Mouse (Mus musculus) hindbrain, embryonic 16.5 days (tissue): Measurements from ENCODE around the gene Ebi3. TPM values are rescaled to one million over a fixed set of nuclear protein-coding genes. Genes with fewer than 3 reads are reported as not detected.
A peak's percentile ranks its signal among the peaks of the same experiment; 100 is the strongest.

Source experiments
- ATAC-seq: fragments of 200-750 bp; cut with Nextera tagmentation; 2 replicates; pipeline ENCODE4 v1.8.0; 2017; ENCODE audit warnings: moderate TSS enrichment, moderate library complexity
- H3K27ac ChIP-seq: fragments of 300-500 bp; sonication (generic); 2 replicates; pipeline ENCODE4 v1.5.1; 2014; ENCODE audit warnings: low read depth, mild to moderate bottlenecking, control low read depth, low read length, moderate library complexity
- H3K27me3 ChIP-seq: fragments of 300-500 bp; sonication (generic); replicated peaks from 2 replicates; pipeline ENCODE4 v1.6.1; 2014; ENCODE audit warnings: low read length; ENCODE audit not compliant: control insufficient read depth, insufficient read depth
- H3K36me3 ChIP-seq: fragments of 300-500 bp; sonication (generic); 2 replicates; pipeline ENCODE4 v1.6.1; 2014; ENCODE audit warnings: mild to moderate bottlenecking, low read length, moderate library complexity, mixed read lengths; ENCODE audit not compliant: control insufficient read depth, insufficient read depth
- H3K4me1 ChIP-seq: fragments of 300-500 bp; sonication (generic); 2 replicates; pipeline ENCODE4 v1.6.1; 2014; ENCODE audit warnings: low read depth, low read length; ENCODE audit not compliant: control insufficient read depth, insufficient read depth
- H3K4me2 ChIP-seq: fragments of 300-500 bp; sonication (generic); 2 replicates; pipeline ENCODE4 v1.6.1; 2014; ENCODE audit warnings: mild to moderate bottlenecking, low read length, control low read depth, moderate library complexity
- H3K4me3 ChIP-seq: fragments of 300-500 bp; sonication (generic); 2 replicates; pipeline ENCODE4 v1.5.1; 2014; ENCODE audit warnings: mild to moderate bottlenecking, low read length, control low read depth, moderate library complexity
- H3K9ac ChIP-seq: fragments of 300-500 bp; sonication (generic); 2 replicates; pipeline ENCODE4 v1.6.1; 2014; ENCODE audit warnings: low read depth, mild to moderate bottlenecking, control low read depth, low read length, moderate library complexity
- H3K9me3 ChIP-seq: fragments of 300-500 bp; sonication (generic); 2 replicates; pipeline ENCODE4 v1.6.1; 2014; ENCODE audit warnings: mild to moderate bottlenecking, low read length, moderate library complexity; ENCODE audit not compliant: control insufficient read depth
- WGBS: fragments of 180-500 bp; shearing (Covaris S2); extraction: QIAGEN DNeasy Blood & Tissue Kit; methylation state at CpG from one replicate; pipeline ENCODE4 v1.1.7; 2014; 5-methylcytosine and 5-hydroxymethylcytosine counted together
- polyA plus RNA-seq: library from polyadenylated mRNA; unstranded; fragments of >200 nt; fragmentation: Nextera tagmentation; extraction: Ambion mirVana; gene quantifications from 2 replicates; pipeline ENCODE4 v1.2.1, GENCODE M21; 2015

The Ebi3 gene
- polyA plus RNA-seq, 1 experiment from 2014 or later, result 6.3 TPM

DNA sequence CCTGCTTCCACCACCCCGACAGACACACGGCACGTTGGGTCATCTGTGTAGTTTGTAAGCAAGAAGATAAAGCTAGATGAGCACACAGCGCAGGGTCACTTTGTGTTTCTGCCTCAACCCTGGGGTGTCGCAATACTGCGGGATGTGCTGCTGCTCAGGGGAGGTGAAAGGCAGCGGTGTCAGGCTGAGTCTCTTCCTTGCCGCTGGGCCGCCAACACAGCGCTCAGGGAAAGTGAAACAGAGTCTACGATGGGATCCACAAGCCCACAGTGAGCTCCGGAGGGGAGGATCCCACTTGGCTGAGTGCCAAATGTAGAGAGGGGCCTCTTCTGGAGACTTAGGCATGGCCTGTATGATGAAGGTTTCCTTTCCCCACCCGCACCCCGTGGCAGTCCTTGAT lies 10.7 kb downstream of the Ebi3 start:
- no peak overlapping the region for H3K4me2 ChIP-seq
- H3K36me3 ChIP-seq, result peaks cover 17% of the 10 kb centered on the region; the same call in 1 of the 2 replicates
- no peaks in the 10 kb centered on the region for H3K9me3 ChIP-seq
- 79% methylated on average over 14 of the region's 14 CpGs for WGBS
- H3K9ac ChIP-seq, result no peak overlapping the region
- no peak overlapping the region for H3K27ac ChIP-seq
- no peak for ATAC-seq
- no peaks in the 10 kb centered on the region for H3K27me3 ChIP-seq
- peaks cover 12% of the 10 kb centered on the region for H3K4me1 ChIP-seq
- H3K4me3 ChIP-seq, result no peak overlapping the region

DNA sequence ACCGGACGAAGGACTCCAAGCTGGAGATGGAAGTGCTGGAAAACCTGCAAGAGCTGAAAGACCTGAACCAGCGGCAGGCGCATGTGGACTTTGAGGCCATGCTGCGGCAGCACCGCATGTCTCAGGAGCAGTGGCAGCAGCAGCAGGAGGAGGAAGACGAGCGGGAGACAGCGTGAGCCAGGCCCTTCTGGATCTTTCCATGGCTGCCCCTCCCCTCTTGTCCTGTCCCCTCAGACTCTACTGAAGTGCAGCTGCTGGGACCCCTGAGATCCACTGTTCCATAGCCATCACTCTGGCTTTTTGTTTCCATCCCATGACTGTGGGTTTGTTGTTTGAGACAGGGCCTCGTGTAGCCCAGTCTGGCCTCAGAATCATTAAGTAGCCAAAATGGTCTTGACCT lies 12.1 kb downstream of the Ebi3 start:
- H3K4me3 ChIP-seq, result no peak overlapping the region
- H3K9ac ChIP-seq, result no peak overlapping the region
- peaks cover 15% of the 10 kb centered on the region for H3K4me1 ChIP-seq
- no peaks in the 10 kb centered on the region for H3K9me3 ChIP-seq
- no peak for ATAC-seq
- H3K4me2 ChIP-seq, result no peak overlapping the region
- WGBS, result 94% methylated on average over 10 of the region's 10 CpGs
- H3K27me3 ChIP-seq, result no peaks in the 10 kb centered on the region
- peaks cover 17% of the 10 kb centered on the region; the same call in 1 of the 2 replicates for H3K36me3 ChIP-seq
- no peak overlapping the region for H3K27ac ChIP-seq

DNA sequence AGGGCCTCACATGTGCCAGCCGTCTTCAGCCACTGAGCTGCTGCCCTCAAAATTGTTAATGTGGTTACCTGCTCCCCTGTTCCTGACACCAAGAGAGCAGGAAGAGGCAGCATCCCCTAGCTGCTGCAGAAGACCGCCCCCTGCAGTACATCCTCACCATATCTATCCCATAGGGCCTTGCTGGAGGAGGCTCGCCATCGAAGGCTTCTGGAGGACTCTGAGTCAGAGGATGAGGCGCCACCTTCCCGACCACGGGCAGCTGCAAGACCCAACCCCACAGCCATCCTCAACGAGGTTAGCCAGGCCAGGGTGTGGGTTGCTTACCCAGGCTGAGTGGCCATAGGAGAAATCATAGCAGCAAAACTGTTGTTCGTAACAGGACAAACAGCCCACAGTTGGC lies 12.6 kb downstream of the Ebi3 start:
- Histone ChIP-seq H3K9ac (no peak overlapping the region), H3K27me3 (no peaks in the 10 kb centered on the region), H3K27ac (no peak overlapping the region), H3K4me1 (peaks cover 16% of the 10 kb centered on the region), H3K4me3 (no peak overlapping the region), H3K36me3 (peaks cover 17% of the 10 kb centered on the region; the same call in 1 of the 2 replicates), H3K4me2 (no peak overlapping the region), H3K9me3 (no peaks in the 10 kb centered on the region)
- whole genome bisulfite sequencing, result 85% methylated on average over 9 of the region's 9 CpGs
- no peak for ATAC-seq

DNA sequence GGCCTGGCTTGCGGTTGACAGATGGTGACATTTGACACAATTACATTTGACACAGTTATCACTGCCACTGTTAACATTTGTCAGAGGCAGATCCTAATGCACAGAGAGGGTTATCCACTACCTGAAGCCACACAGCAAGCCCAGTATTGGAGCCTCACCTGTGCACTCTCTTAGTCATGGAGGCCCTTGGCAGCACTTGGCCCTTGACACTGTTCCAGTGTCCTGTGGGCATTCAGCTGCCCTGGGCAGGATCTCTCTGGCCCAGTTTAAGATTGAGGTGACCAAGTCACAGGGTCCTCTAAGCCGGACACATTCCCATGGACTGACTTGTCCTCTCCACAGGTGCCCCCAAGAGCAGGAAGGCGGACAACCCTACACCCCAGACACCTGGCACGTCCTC lies 14.7 kb downstream of the Ebi3 start:
- Histone ChIP-seq H3K4me2 (no peak overlapping the region), H3K4me3 (no peak overlapping the region), H3K36me3 (peaks cover 14% of the 10 kb centered on the region; the same call in 1 of the 2 replicates), H3K9ac (no peak overlapping the region), H3K27me3 (no peaks in the 10 kb centered on the region), H3K9me3 (no peaks in the 10 kb centered on the region), H3K4me1 (peaks cover 26% of the 10 kb centered on the region), H3K27ac (no peak overlapping the region)
- WGBS, result 97% methylated on average over 4 of the region's 4 CpGs
- no peak for ATAC-seq

DNA sequence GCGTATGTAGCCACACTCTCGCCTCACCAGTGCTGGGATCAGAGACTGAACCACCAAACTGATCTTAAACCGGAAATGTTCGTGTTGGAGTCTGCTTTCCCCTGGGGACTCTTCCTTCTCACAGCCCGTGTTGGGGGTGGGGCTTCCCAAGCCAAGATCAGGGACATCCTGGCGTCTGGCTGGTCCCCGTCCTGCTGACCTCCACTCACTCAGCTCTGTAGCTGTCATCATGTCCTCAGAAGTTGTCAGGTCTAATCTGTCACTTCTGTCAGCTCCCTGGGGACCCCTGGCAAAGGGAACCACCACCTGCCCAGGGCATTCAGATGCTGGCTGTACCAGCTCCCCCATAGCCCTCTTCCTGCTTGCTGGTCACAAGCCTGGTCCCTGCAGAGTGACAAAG lies 15.8 kb downstream of the Ebi3 start:
- no peak overlapping the region for H3K4me2 ChIP-seq
- 40% methylated on average over 7 of the region's 7 CpGs for WGBS
- H3K36me3 ChIP-seq, result peaks cover 10% of the 10 kb centered on the region; the same call in 1 of the 2 replicates
- no peaks in the 10 kb centered on the region for H3K9me3 ChIP-seq
- H3K27me3 ChIP-seq, result no peaks in the 10 kb centered on the region
- H3K27ac ChIP-seq, result no peak overlapping the region
- 0 out of 2 replicates have a peak overlapping the region, but pooled peaks have one; percentile 6 for H3K9ac ChIP-seq
- H3K4me1 ChIP-seq, result peaks cover 26% of the 10 kb centered on the region
- H3K4me3 ChIP-seq, result no peak overlapping the region
- ATAC-seq, result 0 out of 2 replicates have a peak, but pooled peaks have one; percentile 4

DNA sequence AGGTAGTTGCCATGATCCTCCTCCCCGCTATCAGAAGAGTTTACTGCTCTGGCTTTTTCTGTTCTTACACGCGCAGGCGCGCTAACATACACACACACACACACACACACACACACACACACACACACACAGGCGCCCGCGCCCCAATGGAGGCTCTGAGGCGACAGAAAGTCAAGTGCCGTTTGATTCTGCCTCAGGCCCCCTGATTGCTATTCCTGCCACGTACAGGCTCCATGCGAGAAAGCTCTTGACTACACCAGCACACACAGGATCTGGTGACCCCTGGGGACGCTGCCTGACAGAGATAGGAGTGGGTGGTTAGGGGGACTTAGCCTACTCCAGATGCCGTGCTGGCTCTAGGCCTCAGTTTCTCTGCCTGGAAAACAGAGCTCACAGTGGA lies 17.1 kb downstream of the Ebi3 start:
- peak overlapping the region; percentile 86 for H3K4me2 ChIP-seq
- H3K4me3 ChIP-seq, result peak overlapping the region; percentile 69
- 17% methylated on average over 14 of the region's 14 CpGs for WGBS
- H3K36me3 ChIP-seq, result peaks cover 11% of the 10 kb centered on the region; the same call in 1 of the 2 replicates
- no peaks in the 10 kb centered on the region for H3K27me3 ChIP-seq
- peak overlapping the region; percentile 91 for H3K9ac ChIP-seq
- H3K9me3 ChIP-seq, result no peaks in the 10 kb centered on the region
- ATAC-seq, result peak; percentile 37
- peaks cover 26% of the 10 kb centered on the region for H3K4me1 ChIP-seq
- H3K27ac ChIP-seq, result peak overlapping the region; percentile 86

DNA sequence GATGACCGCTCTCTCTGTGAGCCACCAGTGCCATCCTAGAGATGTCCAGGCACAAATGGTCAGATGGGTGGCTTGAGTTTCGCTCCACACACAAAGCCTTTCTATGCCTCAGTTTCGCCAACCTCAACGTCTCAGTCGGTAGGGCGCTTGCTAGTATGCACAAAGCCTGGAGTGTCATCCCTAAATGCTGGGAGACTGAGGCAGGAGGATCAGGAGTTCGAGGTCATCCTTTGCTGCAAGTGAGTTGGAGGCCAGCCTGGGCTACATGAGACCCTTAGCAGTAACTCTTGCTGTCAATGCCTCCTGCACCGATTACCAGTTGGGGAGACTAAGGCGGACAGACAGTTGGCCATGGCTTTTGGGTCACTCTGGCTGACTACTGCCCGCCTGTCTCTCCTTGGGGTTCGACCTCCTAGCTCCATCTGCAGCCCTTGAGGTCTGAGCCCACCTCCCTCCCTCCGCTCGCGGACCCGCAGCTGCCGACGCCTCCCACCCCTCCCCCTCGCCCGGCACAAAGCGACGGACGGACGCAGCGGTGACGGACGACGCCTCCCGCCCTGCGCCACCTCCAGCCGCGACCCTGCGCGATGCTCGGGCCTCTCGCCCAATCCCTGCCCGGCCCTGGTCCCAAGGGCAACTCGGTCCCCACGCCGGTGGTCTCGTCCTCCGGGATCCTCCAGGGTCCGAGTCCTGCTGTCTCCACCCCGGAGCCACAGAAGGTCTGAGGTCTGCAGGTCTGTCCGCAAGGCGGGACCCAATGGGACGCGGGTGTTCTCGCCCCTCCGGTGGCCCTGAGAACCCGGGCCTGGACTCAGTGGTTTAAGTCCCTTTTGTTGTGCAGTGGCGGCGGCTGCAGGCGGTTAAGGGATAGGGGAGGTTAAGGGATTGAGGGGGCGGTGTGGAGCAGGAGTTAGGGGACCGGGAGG lies 17.8 kb downstream of the Ebi3 start, which contains the start of gene Shd:
Gene Shd (plus strand): TSS at position 502 of the 926 bp plus-strand sequence.
- Histone ChIP-seq H3K4me3 (peak within 1 kb of the TSS; percentile 69), H3K9ac (peak within 1 kb of the TSS; percentile 91), H3K9me3 (no peaks in the 10 kb centered on the region), H3K27me3 (no peaks in the 10 kb centered on the region), H3K36me3 (peaks cover 11% of the 10 kb centered on the region; the same call in 1 of the 2 replicates), H3K27ac (peak within 1 kb of the TSS; percentile 86), H3K4me2 (peak within 1 kb of the TSS; percentile 86), H3K4me1 (peaks cover 26% of the 10 kb centered on the region)
- ATAC-seq, result peak; percentile 45
- 7% methylated on average over 42 of the region's 55 CpGs for WGBS

DNA sequence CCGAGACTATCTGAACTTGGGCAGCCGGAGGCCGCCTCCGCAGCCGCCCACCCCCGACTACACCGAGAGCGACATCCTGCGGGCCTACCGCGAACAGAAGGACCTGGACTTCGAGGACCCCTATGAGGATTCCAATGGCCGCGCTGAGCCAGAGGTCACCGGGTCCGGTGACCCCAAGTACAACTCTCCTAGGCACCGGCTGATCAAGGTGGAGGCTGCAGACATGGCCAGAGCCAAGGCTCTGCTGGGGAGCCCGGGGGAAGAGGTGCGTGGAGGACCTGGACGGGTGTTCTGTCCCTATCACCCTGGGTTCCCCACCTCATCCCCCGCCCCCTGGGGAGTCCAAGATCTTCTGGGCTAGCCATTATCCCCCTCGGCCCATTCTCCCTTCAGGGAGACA lies 19.0 kb downstream of the Ebi3 start:
- no peaks in the 10 kb centered on the region for H3K27me3 ChIP-seq
- H3K4me3 ChIP-seq, result peak overlapping the region; percentile 69
- no peak overlapping the region for H3K27ac ChIP-seq
- peaks cover 29% of the 10 kb centered on the region for H3K4me1 ChIP-seq
- ATAC-seq, result no peak
- 20% methylated on average over 22 of the region's 22 CpGs for WGBS
- no peaks in the 10 kb centered on the region for H3K9me3 ChIP-seq
- peak overlapping the region; percentile 91 for H3K9ac ChIP-seq
- peak overlapping the region; percentile 86 for H3K4me2 ChIP-seq
- peaks cover 9% of the 10 kb centered on the region; the same call in 1 of the 2 replicates for H3K36me3 ChIP-seq

DNA sequence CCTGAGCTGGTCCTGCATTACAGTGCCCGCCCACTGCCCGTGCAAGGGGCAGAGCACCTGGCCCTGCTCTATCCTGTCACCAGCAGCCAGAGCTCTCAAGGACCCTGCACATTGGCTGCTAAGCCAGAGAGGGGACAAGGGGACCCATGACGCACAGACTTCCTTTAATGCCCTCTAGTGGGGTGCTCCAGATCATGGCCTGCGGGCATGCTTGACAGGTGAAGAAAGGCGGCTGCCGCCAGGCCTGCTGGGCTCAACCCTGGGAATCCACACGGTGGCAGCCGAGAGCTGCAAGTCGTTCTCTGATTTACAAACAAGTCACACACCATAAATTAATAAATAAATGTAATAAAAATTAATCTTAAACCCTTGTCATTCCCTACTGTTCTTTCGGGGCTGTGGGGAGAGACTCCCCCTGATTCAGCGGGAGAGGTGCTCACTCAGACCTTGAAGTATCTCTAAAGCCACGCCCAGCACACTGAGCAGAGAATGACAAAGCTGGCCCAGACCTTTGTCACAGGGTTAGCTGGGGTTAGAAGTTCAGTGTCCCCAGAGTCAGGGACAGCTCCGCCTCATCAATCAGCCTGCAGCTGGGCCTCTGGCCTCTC lies 23.9 kb downstream of the Ebi3 start:
- Histone ChIP-seq H3K36me3 (peaks cover 3% of the 10 kb centered on the region; the same call in 1 of the 2 replicates), H3K9ac (peak overlapping the region; percentile 46), H3K4me2 (no peak overlapping the region), H3K27ac (0 out of 2 replicates have a peak overlapping the region, but pooled peaks have one; percentile 32), H3K4me3 (no peak overlapping the region), H3K4me1 (peaks cover 12% of the 10 kb centered on the region), H3K9me3 (no peaks in the 10 kb centered on the region), H3K27me3 (no peaks in the 10 kb centered on the region)
- WGBS, result 16% methylated on average over 13 of the region's 13 CpGs
- peak; percentile 66 for ATAC-seq
